Mouse (Mus musculus) limb, embryonic 14.5 days (tissue): ENCODE measurements around the gene Hsdl1. TPM values are rescaled to one million over a fixed set of nuclear protein-coding genes. Genes with fewer than 3 reads are reported as not detected.

Experiments used
- ATAC-seq: fragments of 200-750 bp; cut with Nextera tagmentation; 2 replicates; pipeline ENCODE4 v1.8.0; 2017; ENCODE audit warnings: low read depth, moderate number of reproducible peaks, moderate TSS enrichment; ENCODE audit not compliant: low FRiP score
- DNase-seq: peaks from one replicate; pipeline ENCODE4 v3.0.0-alpha.2; 2015; ENCODE audit warnings: low spot score
- H3K27ac ChIP-seq: fragments of 300-500 bp; sonication (generic); replicated peaks from 2 replicates; pipeline ENCODE4 v1.5.1; 2014; ENCODE audit warnings: low read depth, mild to moderate bottlenecking, low read length, moderate library complexity, mixed read lengths
- H3K27me3 ChIP-seq: fragments of 300-500 bp; sonication (generic); 2 replicates; pipeline ENCODE4 v1.6.1; 2014; ENCODE audit warnings: low read length, mixed read lengths; ENCODE audit not compliant: control insufficient read depth, insufficient read depth
- H3K36me3 ChIP-seq: fragments of 300-500 bp; sonication (generic); 2 replicates; pipeline ENCODE4 v1.6.1; 2014; ENCODE audit warnings: mild to moderate bottlenecking, low read length, moderate library complexity, mixed read lengths; ENCODE audit not compliant: control insufficient read depth, insufficient read depth
- H3K4me1 ChIP-seq: fragments of 300-500 bp; sonication (generic); 2 replicates; pipeline ENCODE4 v1.6.1; 2014; ENCODE audit warnings: antibody characterized with exemption, low read length, mixed read lengths; ENCODE audit not compliant: control insufficient read depth, insufficient read depth
- H3K4me2 ChIP-seq: fragments of 300-500 bp; sonication (generic); replicated peaks from 2 replicates; pipeline ENCODE4 v1.6.1; 2014; ENCODE audit warnings: low read depth, mild to moderate bottlenecking, low read length, moderate library complexity; ENCODE audit not compliant: severe bottlenecking
- H3K4me3 ChIP-seq: fragments of 300-500 bp; sonication (generic); replicated peaks from 2 replicates; pipeline ENCODE4 v1.5.1; 2014; ENCODE audit warnings: low read length
- H3K9ac ChIP-seq: fragments of 300-500 bp; sonication (generic); 2 replicates; pipeline ENCODE4 v1.6.1; 2014; ENCODE audit warnings: mild to moderate bottlenecking, low read depth, low read length, moderate library complexity; ENCODE audit not compliant: severe bottlenecking
- H3K9me3 ChIP-seq: fragments of 300-500 bp; sonication (generic); 2 replicates; pipeline ENCODE4 v1.6.1; 2016; ENCODE audit warnings: low read length; ENCODE audit not compliant: control insufficient read depth
- POLR2A ChIP-seq: fragments of 200-500 bp; IDR thresholded peaks from 2 replicates; pipeline ENCODE4 v1.8.0; 2012; ENCODE audit warnings: inconsistent platforms, mild to moderate bottlenecking, moderate library complexity, borderline replicate concordance; ENCODE audit not compliant: insufficient read depth, insufficient read length; ENCODE audit errors: extremely low read depth
- WGBS: fragments of 180-500 bp; shearing (Covaris S2); extraction: QIAGEN DNeasy Blood & Tissue Kit; methylation state at CpG from one replicate; pipeline ENCODE4 v1.1.7; 2014; 5-methylcytosine and 5-hydroxymethylcytosine counted together
- polyA plus RNA-seq, 2 experiments: library from polyadenylated mRNA; depleted of rRNA in 1 of 2; stranded (reverse) in 1 of 2; unstranded in 1 of 2; fragments of >200 nt; fragmentation: Nextera tagmentation in 1 of 2; extraction: Ambion mirVana in 1 of 2; gene quantifications; 2 replicates each; pipeline versions ENCODE4 v1.2.1 to v1.2.3; 2012 to 2014

Gene Hsdl1
- polyA plus RNA-seq, 2 experiments = 15.5 to 34.2 TPM

- WGBS = 77% methylated on average over 7 of the region's 7 CpGs
- H3K9me3 ChIP-seq = no peaks in the 10 kb centered on the region
- peaks cover 37% of the 10 kb centered on the region for H3K36me3 ChIP-seq
- H3K4me1 ChIP-seq = no peaks in the 10 kb centered on the region; the same call in 1 of the 2 replicates
- ATAC-seq (no peak), DNase-seq (no peak)
- H3K27ac ChIP-seq = no peak overlapping the region
- no peaks in the 10 kb centered on the region for H3K27me3 ChIP-seq
- no peak overlapping the region for H3K4me3 ChIP-seq
- H3K4me2 ChIP-seq = no peak overlapping the region
- no peak for TF ChIP-seq POLR2A
- no peak overlapping the region for H3K9ac ChIP-seq
These were observed 26.3 kb downstream of the Hsdl1 start for GRCm38 (mm10) chr8:119548560-119549113.

GRCm38 (mm10) chr8:119547019-119547691 is 27.8 kb downstream of the Hsdl1 start:
- ATAC-seq = no peak
- no peaks in the 10 kb centered on the region for H3K9me3 ChIP-seq
- 90% methylated on average over 18 of the region's 18 CpGs for WGBS

GRCm38 (mm10) chr8:119545791-119546190 is 29.2 kb downstream of the Hsdl1 start:
- H3K4me1 ChIP-seq = no peaks in the 10 kb centered on the region
- no peak for DNase-seq
- WGBS = 89% methylated on average over 6 of the region's 6 CpGs
- TF ChIP-seq POLR2A = no peak
- H3K9ac ChIP-seq = no peak overlapping the region
- no peak overlapping the region for H3K4me3 ChIP-seq
- peaks cover 63% of the 10 kb centered on the region for H3K36me3 ChIP-seq
- H3K27ac ChIP-seq = no peak overlapping the region
- no peak for ATAC-seq
- H3K27me3 ChIP-seq = no peaks in the 10 kb centered on the region
- H3K4me2 ChIP-seq = no peak overlapping the region
- H3K9me3 ChIP-seq = no peaks in the 10 kb centered on the region

More at GRCm38 (mm10) chr8:119547019-119547691, 27.8 kb downstream of the Hsdl1 start:
- Histone ChIP-seq H3K27ac (no peak overlapping the region), H3K4me1 (no peaks in the 10 kb centered on the region), H3K4me2 (no peak overlapping the region), H3K36me3 (peaks cover 50% of the 10 kb centered on the region), H3K9ac (no peak overlapping the region), H3K27me3 (no peaks in the 10 kb centered on the region), H3K4me3 (no peak overlapping the region)
- TF ChIP-seq POLR2A = no peak
- DNase-seq = no peak

GRCm38 (mm10) chr8:119545180-119545579 is 29.8 kb downstream of the Hsdl1 start:
- 57% methylated on average over 6 of the region's 6 CpGs for WGBS

GRCm38 (mm10) chr8:119544606-119545005 is 30.4 kb downstream of the Hsdl1 start:
- no peak for ATAC-seq
- Histone ChIP-seq H3K4me3 (no peak overlapping the region), H3K4me1 (no peaks in the 10 kb centered on the region), H3K9ac (no peak overlapping the region), H3K27ac (no peak overlapping the region), H3K9me3 (no peaks in the 10 kb centered on the region), H3K27me3 (no peaks in the 10 kb centered on the region), H3K4me2 (no peak overlapping the region), H3K36me3 (peaks cover 75% of the 10 kb centered on the region)
- no peak for TF ChIP-seq POLR2A
- no peak for DNase-seq
- 76% methylated on average over 3 of the region's 3 CpGs for WGBS

More at GRCm38 (mm10) chr8:119545180-119545579, 29.8 kb downstream of the Hsdl1 start:
- H3K4me3 ChIP-seq = no peak overlapping the region
- H3K27ac ChIP-seq = no peak overlapping the region
- no peaks in the 10 kb centered on the region for H3K9me3 ChIP-seq
- H3K4me1 ChIP-seq = no peaks in the 10 kb centered on the region
- H3K9ac ChIP-seq = no peak overlapping the region
- ATAC-seq (peak; percentile 34; the same call in 1 of the 2 replicates), DNase-seq (no peak)
- no peak for TF ChIP-seq POLR2A
- no peaks in the 10 kb centered on the region for H3K27me3 ChIP-seq
- H3K36me3 ChIP-seq = peaks cover 69% of the 10 kb centered on the region
- H3K4me2 ChIP-seq = no peak overlapping the region
